Mouse (Mus musculus): ENCODE measurements around the gene Vps52. TPM values are rescaled to one million over a fixed set of nuclear protein-coding genes. Genes with fewer than 3 reads are reported as not detected.
"Not testable (repeated sequence)": the region's sequence is repeated elsewhere in the genome, so short reads cannot be mapped to it uniquely, and the experiment has no call there.

The Vps52 gene
- polyA plus RNA-seq, 1 experiment from 2014 or later, result 23.5 TPM

DNA sequence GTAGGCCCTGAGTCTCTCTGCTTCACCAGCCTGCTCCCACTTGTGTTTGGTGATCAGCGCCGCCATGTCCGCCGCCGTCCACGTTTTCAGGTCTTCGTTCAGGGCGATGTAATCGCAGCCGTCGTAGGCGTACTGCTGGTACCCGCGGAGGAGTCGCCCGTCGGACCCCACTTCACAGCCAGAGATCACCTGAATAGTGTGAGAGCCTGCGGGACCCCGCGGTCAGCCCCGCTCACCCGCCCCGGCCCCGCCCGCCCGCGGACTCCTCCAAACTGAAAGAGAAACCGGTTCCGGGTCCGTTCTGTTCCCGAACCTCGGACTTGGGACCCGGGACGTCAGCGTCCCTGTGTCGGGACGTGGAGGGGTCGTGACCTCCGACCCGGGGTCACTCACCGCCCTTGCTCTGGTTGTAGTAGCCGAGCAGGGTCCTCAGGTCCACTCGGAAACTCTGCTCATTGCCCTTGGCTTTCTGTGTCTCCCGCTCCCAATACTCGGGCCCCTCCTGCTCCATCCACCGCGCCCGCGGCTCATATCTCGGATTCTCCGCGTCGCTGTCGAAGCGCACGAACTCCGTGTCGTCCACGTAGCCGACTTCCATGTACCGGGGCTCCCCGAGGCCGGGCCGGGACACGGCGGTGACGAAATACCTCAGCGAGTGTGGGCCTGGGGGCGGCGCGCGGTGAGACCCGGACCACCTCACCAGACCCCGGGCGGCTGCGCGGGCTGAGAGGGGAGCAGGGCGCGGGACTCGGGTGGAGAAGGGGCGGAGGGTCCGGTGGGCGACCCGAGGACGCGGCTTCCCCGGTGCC lies 43.9 kb downstream of the Vps52 start:
- H3K4me2 ChIP-seq (replicated peaks; ENCODE audit: low read depth), result peak overlapping the region; percentile 98
- H3K9ac ChIP-seq (ENCODE audit: low read depth, low read length), result peak overlapping the region; percentile 69
- peak overlapping the region; percentile 75 for H3K4me3 ChIP-seq (ENCODE audit: low read depth, low read length)
- H3K27ac ChIP-seq (ENCODE audit: low read depth, low read length), result peak overlapping the region; percentile 90
- peak; percentile 47 for ATAC-seq
- H3K27me3 ChIP-seq (replicated peaks; ENCODE audit: control insufficient read depth, insufficient read depth, low read length), result no peaks in the 10 kb centered on the region
- H3K4me1 ChIP-seq (replicated peaks; ENCODE audit: control insufficient read depth, insufficient read depth, low read length), result no peaks in the 10 kb centered on the region
- no peak for TF ChIP-seq CTCF (IDR thresholded peaks at IDR 0.05; ENCODE audit: low read depth)
- 3% methylated on average over 87 of the region's 87 CpGs for WGBS
- no peaks in the 10 kb centered on the region for H3K9me3 ChIP-seq (ENCODE audit: control insufficient read depth)
- peaks cover 12% of the 10 kb centered on the region; the same call in 1 of the 2 replicates for H3K36me3 ChIP-seq (ENCODE audit: control insufficient read depth, insufficient read depth)

DNA sequence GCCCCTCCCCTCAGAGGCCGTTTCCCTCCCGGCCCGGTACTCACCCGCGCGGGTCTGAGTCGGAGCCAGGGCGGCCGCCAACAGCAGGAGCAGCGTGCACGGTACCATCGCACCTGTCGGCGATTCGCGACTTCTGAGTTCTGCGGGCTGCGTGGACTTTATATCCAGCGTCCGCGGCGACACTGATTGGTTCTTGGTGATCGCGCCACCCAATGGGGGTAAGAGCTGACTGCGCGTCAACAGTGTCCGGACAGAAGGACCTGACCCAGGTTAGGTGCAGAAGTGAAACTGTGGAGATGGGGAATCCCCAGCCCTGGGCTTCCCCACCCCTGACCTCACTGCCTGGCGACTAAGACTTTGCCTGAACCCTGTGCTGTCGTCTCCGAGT lies 44.5 kb downstream of the Vps52 start, which contains the start of gene H2-K1:
Gene H2-K1, minus strand, starts transcription at position 198 of the 388 bp plus-strand sequence.
- peak; percentile 94 for ATAC-seq
- Histone ChIP-seq H3K36me3 (ENCODE audit: control insufficient read depth, insufficient read depth) (peaks cover 12% of the 10 kb centered on the region; the same call in 1 of the 2 replicates), H3K4me2 (replicated peaks; ENCODE audit: low read depth) (peak within 1 kb of the TSS; percentile 98), H3K27me3 (replicated peaks; ENCODE audit: control insufficient read depth, insufficient read depth, low read length) (no peaks in the 10 kb centered on the region), H3K4me3 (ENCODE audit: low read depth, low read length) (peak within 1 kb of the TSS; percentile 75), H3K9me3 (ENCODE audit: control insufficient read depth) (no peaks in the 10 kb centered on the region), H3K27ac (ENCODE audit: low read depth, low read length) (peak within 1 kb of the TSS; percentile 90), H3K4me1 (replicated peaks; ENCODE audit: control insufficient read depth, insufficient read depth, low read length) (no peaks in the 10 kb centered on the region), H3K9ac (ENCODE audit: low read depth, low read length) (peak within 1 kb of the TSS; percentile 69)
- under 1% methylated on average over 29 of the region's 30 CpGs for WGBS
- no peak for TF ChIP-seq CTCF (IDR thresholded peaks at IDR 0.05; ENCODE audit: low read depth)

DNA sequence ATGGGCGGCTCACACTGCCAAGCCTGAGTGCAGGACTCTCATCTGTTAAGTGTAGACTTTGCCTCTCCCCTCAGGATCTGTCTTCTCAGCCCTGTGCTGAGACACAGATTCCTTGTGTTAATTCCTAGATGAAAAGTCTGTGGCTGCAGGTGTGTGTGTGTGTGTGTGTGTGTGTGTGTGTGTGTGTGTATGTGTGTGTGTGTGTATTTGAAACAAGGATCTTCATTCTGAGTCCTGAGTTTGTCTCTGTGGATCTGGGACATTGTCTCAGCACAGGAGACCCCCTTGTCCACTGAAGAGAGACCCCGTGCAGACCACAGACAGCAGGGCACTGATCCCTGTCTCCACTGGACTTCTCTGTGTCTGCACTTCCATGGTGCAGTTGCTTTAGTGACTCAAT lies 45.2 kb downstream of the Vps52 start:
- H3K4me3 ChIP-seq (ENCODE audit: low read depth, low read length), result peak overlapping the region; percentile 75
- not testable (repeated sequence) for ATAC-seq; H3K27ac ChIP-seq (ENCODE audit: low read depth, low read length); H3K4me1 ChIP-seq (replicated peaks; ENCODE audit: control insufficient read depth, insufficient read depth, low read length); H3K9ac ChIP-seq (ENCODE audit: low read depth, low read length); H3K27me3 ChIP-seq (replicated peaks; ENCODE audit: control insufficient read depth, insufficient read depth, low read length); H3K9me3 ChIP-seq (ENCODE audit: control insufficient read depth)
- peak overlapping the region; percentile 98 for H3K4me2 ChIP-seq (replicated peaks; ENCODE audit: low read depth)
- 44% methylated on average over 2 of the region's 2 CpGs for WGBS
- peaks cover 12% of the 10 kb centered on the region; the same call in 1 of the 2 replicates for H3K36me3 ChIP-seq (ENCODE audit: control insufficient read depth, insufficient read depth)

DNA sequence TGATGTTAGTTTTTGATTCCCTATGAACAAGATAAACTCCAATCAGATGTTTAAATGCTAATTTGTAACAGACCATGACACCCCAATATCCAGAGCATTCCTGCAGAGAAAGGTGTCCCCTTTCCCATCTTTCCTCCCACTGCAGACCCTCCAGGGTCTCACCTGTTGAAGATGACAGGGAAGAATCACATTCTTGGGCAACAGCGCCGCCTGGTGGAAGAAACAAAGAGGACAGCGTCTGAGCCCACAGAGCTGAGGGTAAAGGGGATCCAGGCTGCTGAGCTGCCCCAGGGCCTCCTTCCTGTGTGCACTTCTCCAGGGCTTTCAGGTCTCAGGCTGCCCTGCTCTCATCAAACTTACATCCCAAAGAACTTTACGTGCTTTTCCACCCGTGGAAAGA lies 47.8 kb downstream of the Vps52 start:
- H3K9me3 ChIP-seq (ENCODE audit: control insufficient read depth), result no peaks in the 10 kb centered on the region
- H3K9ac ChIP-seq (ENCODE audit: low read depth, low read length), result no peak overlapping the region
- peak; percentile 84 for TF ChIP-seq CTCF (IDR thresholded peaks at IDR 0.05; ENCODE audit: low read depth)
- H3K36me3 ChIP-seq (ENCODE audit: control insufficient read depth, insufficient read depth), result no peaks in the 10 kb centered on the region
- no peaks in the 10 kb centered on the region for H3K4me1 ChIP-seq (replicated peaks; ENCODE audit: control insufficient read depth, insufficient read depth, low read length)
- no peak for ATAC-seq
- no peaks in the 10 kb centered on the region for H3K27me3 ChIP-seq (replicated peaks; ENCODE audit: control insufficient read depth, insufficient read depth, low read length)
- WGBS, result 7% methylated on average over 5 of the region's 5 CpGs
- no peak overlapping the region for H3K27ac ChIP-seq (ENCODE audit: low read depth, low read length)
- no peak overlapping the region for H3K4me2 ChIP-seq (replicated peaks; ENCODE audit: low read depth)
- H3K4me3 ChIP-seq (ENCODE audit: low read depth, low read length), result no peak overlapping the region

DNA sequence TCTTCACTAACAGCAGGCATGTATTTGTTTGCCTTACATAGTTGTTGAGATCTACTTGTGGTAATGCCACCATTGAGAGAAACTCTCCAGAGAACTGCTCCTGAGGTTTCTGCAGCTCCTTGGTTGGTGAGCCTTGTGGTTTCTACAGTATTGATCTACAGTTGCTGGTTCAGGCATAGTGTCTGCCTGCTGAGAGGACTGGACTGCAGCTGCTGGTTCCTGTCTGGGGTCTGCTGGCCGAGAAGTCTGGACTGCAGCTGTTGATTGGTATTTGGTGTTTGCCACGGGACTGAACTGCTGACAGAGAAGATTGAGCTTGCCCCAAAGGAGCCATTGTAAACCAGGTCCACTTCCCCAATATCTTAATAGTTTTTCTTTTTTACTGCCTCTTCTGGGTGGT lies 51.0 kb downstream of the Vps52 start:
- no peak overlapping the region for H3K27ac ChIP-seq (ENCODE audit: low read depth, low read length)
- H3K4me1 ChIP-seq (replicated peaks; ENCODE audit: control insufficient read depth, insufficient read depth, low read length), result no peaks in the 10 kb centered on the region
- TF ChIP-seq CTCF (IDR thresholded peaks at IDR 0.05; ENCODE audit: low read depth), result no peak
- H3K36me3 ChIP-seq (ENCODE audit: control insufficient read depth, insufficient read depth), result no peaks in the 10 kb centered on the region
- no peak for ATAC-seq
- H3K27me3 ChIP-seq (replicated peaks; ENCODE audit: control insufficient read depth, insufficient read depth, low read length), result no peaks in the 10 kb centered on the region
- no peaks in the 10 kb centered on the region for H3K9me3 ChIP-seq (ENCODE audit: control insufficient read depth)
- no peak overlapping the region for H3K4me3 ChIP-seq (ENCODE audit: low read depth, low read length)
- H3K9ac ChIP-seq (ENCODE audit: low read depth, low read length), result no peak overlapping the region
- 38% methylated on average over 2 of the region's 2 CpGs for WGBS
- no peak overlapping the region for H3K4me2 ChIP-seq (replicated peaks; ENCODE audit: low read depth)

DNA sequence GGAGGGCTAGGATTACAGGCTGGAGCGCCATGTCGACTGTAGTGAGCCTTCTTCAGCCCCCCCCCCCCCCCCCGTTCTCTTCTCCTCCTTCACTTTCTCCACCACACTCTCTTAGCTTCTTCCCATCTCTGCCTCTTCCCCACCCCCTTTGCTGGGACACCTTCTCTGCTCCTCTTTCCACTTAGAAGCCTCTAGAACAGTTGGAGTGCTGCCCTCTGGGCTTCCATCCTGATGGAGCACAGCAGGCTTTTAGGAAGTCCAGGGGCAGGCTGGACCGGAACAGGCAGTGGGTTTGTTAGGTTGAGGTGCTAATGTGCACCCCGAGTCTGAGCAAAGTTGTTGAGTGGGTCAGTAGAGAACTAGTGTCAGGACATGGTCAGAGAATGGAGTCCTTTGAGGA lies 54.5 kb downstream of the Vps52 start:
- H3K27me3 ChIP-seq (replicated peaks; ENCODE audit: control insufficient read depth, insufficient read depth, low read length), result no peaks in the 10 kb centered on the region
- H3K4me3 ChIP-seq (ENCODE audit: low read depth, low read length), result no peak overlapping the region
- no peaks in the 10 kb centered on the region for H3K4me1 ChIP-seq (replicated peaks; ENCODE audit: control insufficient read depth, insufficient read depth, low read length)
- ATAC-seq, result no peak
- TF ChIP-seq CTCF (IDR thresholded peaks at IDR 0.05; ENCODE audit: low read depth), result no peak
- H3K9me3 ChIP-seq (ENCODE audit: control insufficient read depth), result no peaks in the 10 kb centered on the region
- no peak overlapping the region for H3K27ac ChIP-seq (ENCODE audit: low read depth, low read length)
- WGBS, result 65% methylated on average over 5 of the region's 5 CpGs
- no peak overlapping the region for H3K4me2 ChIP-seq (replicated peaks; ENCODE audit: low read depth)
- H3K9ac ChIP-seq (ENCODE audit: low read depth, low read length), result no peak overlapping the region
- H3K36me3 ChIP-seq (ENCODE audit: control insufficient read depth, insufficient read depth), result no peaks in the 10 kb centered on the region

All from intestine, postnatal 0 days (tissue).